Mouse (Mus musculus) kidney, adult 2 months (tissue): ENCODE measurements around the gene Myl6b.

ENCODE experiments used
- CTCF ChIP-seq: fragments of 200-500 bp; conservative IDR thresholded peaks from 2 replicates; pipeline ENCODE4 v1.5.1; 2011; ENCODE audit warnings: low read depth, mild to moderate bottlenecking, control low read depth, low read length, moderate library complexity, mixed read lengths; ENCODE audit not compliant: insufficient read depth, insufficient read length
- POLR2A ChIP-seq: fragments of 200-500 bp; IDR thresholded peaks from one replicate; pipeline ENCODE4 v1.6.1; 2011; ENCODE audit warnings: low read depth, low read length, control low read depth

DNA sequence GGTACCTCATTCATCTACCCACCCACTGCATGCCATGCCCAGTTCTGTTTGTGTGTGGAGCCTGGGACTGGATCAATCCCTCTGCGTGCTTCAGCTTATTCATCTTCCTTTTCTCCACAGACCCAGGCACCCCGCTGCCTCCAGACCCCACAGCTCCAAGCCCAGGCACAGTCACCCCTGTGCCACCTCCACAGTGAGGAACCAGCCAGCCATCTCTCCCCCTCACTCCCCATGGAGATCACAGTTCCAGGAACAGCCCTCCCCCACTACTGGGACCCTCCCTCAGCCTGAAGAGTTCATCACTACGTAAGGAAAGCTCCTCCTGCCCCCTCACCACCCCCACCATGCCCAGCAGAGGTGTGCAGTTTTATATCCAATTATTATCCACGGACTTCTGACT, 9.7 kb downstream of the Myl6b start:
- TF ChIP-seq CTCF (no peak), POLR2A (no peak)
